Mouse (Mus musculus) layer of hippocampus, postnatal 14 days (tissue): ENCODE measurements around the gene Esr1. TPM values are rescaled to one million over a fixed set of nuclear protein-coding genes. Genes with fewer than 3 reads are reported as not detected.

Experiments used
- DNase-seq, 2 experiments: peaks; one replicate each; pipeline ENCODE4 v3.0.0; 2021 to 2022; ENCODE audit warnings: low spot score in 2 of 2, mixed read lengths in 1 of 2
- total RNA-seq, 2 experiments: library from RNA; stranded (reverse); gene quantifications; 2 replicates each; pipeline ENCODE4 v1.2.3; 2021

Gene Esr1
- total RNA-seq, 2 experiments from 2014 or later = 1.3 to 1.4 TPM

- no peak for DNase-seq
These were observed 213.0 kb downstream of the Esr1 start for GRCm38 (mm10) chr10:4824366-4824765.

- peak in 1 of 2 experiments; percentile 24 for DNase-seq
These were observed 219.2 kb downstream of the Esr1 start for GRCm38 (mm10) chr10:4830592-4830991.

GRCm38 (mm10) chr10:4838099-4838498 lies 226.7 kb downstream of the Esr1 start:
- DNase-seq = no peak

GRCm38 (mm10) chr10:4841039-4841438 lies 229.6 kb downstream of the Esr1 start:
- no peak for DNase-seq

GRCm38 (mm10) chr10:4847523-4847922 lies 236.1 kb downstream of the Esr1 start:
- peak in 1 of 2 experiments; percentile 12 for DNase-seq

GRCm38 (mm10) chr10:4849881-4850280 lies 238.5 kb downstream of the Esr1 start:
- DNase-seq = no peak

GRCm38 (mm10) chr10:4875076-4875737 lies 263.8 kb downstream of the Esr1 start:
- no peak for DNase-seq

- DNase-seq = no peak
These were observed 270.0 kb downstream of the Esr1 start for GRCm38 (mm10) chr10:4881391-4881790.

- DNase-seq = no peak
These were observed 274.1 kb downstream of the Esr1 start for GRCm38 (mm10) chr10:4885506-4885905.

- no peak for DNase-seq
These were observed 274.6 kb downstream of the Esr1 start for GRCm38 (mm10) chr10:4885961-4886360.

- peak in 1 of 2 experiments; percentile 12 for DNase-seq
These were observed 282.1 kb downstream of the Esr1 start for GRCm38 (mm10) chr10:4893475-4893874.

GRCm38 (mm10) chr10:4897789-4898188 lies 286.4 kb downstream of the Esr1 start:
- DNase-seq = no peak

GRCm38 (mm10) chr10:4900324-4900723 lies 288.9 kb downstream of the Esr1 start:
- DNase-seq = no peak

- DNase-seq = no peak
These were observed 297.9 kb downstream of the Esr1 start for GRCm38 (mm10) chr10:4909271-4909670.

- DNase-seq = no peak
These were observed 299.1 kb downstream of the Esr1 start for GRCm38 (mm10) chr10:4910451-4910850.

- no peak for DNase-seq
These were observed 307.7 kb downstream of the Esr1 start for GRCm38 (mm10) chr10:4919046-4919445.

GRCm38 (mm10) chr10:4923616-4924015 lies 312.2 kb downstream of the Esr1 start:
- DNase-seq = no peak

GRCm38 (mm10) chr10:4924391-4924790 lies 313.0 kb downstream of the Esr1 start:
- DNase-seq = peak in 1 of 2 experiments; percentile 57

- no peak for DNase-seq
These were observed 331.8 kb downstream of the Esr1 start for GRCm38 (mm10) chr10:4943148-4943547.

GRCm38 (mm10) chr10:4944725-4945124 lies 333.3 kb downstream of the Esr1 start:
- DNase-seq = no peak

- peak in 1 of 2 experiments; percentile 8 for DNase-seq
These were observed 354.4 kb downstream of the Esr1 start for GRCm38 (mm10) chr10:4965768-4966167.

- DNase-seq = no peak
These were observed 359.8 kb downstream of the Esr1 start for GRCm38 (mm10) chr10:4971156-4971555.

- no peak for DNase-seq
These were observed 360.2 kb downstream of the Esr1 start for GRCm38 (mm10) chr10:4971586-4971985.
